Mouse (Mus musculus) fat pad, adult 2 months (tissue): Measurements from ENCODE around the gene Senp6.

Source experiments
- DNase-seq: peaks from one replicate; pipeline ENCODE4 v3.0.0-alpha.2; 2011; ENCODE audit warnings: low read depth, low spot score; ENCODE audit errors: extremely low read depth

Gene Senp6

DNA sequence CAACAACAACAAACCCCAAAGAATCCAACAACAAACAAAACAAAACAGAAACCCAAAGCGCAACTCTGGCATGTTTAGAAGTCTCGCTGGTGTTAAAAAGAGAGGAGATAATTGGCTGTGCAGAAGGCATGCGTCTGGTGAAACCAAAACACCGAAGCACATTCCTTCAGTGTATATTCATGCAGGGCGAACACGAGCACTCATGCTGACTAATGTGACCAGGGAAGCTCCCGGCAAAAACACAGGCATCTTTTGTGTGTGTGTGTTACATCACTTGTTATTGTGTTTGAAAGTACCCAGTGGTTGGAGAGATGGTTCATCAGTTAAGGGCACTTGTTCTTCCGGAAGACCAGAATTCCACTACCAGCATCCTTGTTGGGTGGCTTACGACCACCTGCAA is 102.8 kb downstream of the Senp6 start:
- DNase-seq: no peak

DNA sequence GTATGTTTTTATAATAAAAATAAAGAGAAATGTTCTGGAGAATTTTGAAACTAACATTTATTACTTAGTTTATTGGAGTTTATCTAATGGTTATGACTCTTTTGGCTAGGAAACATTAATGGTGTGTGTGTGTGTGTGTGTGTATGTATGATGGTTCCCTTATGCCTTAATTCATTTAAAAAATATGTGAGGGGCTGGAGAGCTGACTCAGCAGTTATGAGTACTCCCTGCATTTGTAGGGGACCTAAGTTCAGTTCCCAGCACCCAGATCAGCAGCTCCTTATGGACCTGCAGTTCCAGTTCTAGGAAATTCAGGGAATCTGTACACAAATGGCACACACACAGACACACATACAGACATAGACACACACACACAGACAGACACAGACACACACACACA is 104.5 kb downstream of the Senp6 start:
- no peak for DNase-seq

DNA sequence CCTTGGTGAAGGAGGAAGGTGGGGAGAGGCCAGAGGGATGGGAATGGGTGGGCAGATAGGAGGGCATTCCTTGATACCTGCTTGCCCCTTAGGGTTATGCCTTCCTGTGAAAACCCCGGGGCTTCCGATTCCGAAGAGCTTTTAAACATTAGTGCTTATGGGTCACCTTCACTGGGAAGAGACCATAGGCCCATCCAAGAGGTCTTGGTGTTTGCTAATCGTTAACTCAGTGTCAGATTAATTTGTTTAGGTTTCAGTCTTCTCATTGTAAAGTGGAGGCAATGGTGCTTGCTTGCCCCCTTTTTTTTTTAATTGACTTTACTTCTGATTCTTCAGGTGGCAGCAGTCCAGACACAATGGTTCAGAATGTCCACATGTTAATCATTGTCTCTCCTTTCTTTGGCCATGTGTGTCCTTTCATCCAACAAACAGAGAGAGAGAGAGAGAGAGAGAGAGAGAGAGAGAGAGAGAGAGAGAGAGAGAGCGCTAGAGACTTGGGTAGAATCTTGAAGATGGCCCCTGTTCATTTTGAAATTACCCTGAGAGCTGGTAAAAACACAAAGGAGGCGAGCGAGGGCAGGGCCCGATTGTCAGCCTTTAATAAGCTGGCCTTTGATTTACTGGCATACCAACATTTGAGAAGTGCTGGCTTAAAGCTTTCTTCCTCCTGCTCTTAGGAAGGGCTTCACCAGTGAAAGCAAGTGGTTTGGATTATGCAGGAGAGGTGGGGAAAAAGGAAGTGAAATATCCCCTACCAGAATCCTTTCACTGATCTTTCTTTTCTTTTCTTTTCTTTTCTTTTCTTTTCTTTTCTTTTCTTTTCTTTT is 105.9 kb downstream of the Senp6 start:
- no peak for DNase-seq

DNA sequence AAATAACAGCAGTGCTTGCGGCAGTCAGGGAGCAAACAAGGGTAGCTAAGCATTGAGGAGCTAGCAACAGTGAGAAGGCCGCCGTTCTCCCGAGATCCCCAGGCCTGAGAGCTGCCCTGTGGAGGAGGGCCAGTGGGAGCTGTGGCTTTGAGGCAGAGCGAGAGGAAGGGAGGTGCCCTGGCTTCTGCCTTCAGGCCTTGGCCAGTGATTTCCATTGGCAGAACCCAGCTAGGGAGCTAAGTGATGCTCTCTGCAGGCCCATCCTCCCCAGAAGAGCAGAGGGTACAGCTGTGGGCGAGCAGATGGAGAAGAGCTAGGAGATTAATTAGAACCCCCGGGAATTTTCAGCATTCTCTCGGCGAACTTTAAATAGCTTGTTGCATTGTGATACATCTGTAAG is 106.9 kb downstream of the Senp6 start:
- DNase-seq: no peak

DNA sequence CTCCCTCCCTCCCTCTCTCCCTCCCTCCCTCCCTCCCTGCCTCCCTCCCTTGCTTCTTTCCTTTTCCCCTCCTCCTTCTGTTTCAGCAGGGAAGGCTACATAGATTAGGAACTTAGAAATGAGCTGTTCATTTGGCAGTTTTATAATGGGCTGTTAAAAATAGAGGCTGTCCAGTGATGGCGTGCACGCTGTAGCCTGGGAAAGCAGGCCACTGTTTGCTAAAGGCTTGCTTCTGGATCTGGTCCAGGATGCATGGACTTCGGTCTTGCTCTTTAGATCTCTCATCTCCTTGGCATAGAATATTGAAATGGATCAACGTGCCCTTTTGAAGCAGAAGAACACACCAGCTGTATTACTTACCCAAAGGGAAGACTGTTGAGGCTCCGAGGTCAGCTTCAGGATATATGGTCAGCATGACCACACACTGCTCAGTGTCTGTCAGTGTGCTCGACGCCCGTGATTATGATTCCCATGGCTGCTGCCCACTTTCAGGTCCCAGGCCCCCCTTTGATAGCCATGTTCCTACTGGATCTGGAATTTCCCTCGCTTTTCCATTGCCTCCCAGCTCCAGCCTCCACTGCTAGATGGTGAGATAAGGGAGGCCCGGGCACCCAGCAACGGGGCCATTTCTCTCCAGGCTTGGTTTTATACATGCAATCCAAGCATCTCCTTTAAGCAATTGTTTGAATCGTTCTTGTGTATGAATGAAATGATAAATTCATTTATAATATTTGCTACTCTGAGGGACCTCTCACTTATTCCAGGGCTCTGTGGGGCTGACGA is 110.2 kb downstream of the Senp6 start:
- no peak for DNase-seq

DNA sequence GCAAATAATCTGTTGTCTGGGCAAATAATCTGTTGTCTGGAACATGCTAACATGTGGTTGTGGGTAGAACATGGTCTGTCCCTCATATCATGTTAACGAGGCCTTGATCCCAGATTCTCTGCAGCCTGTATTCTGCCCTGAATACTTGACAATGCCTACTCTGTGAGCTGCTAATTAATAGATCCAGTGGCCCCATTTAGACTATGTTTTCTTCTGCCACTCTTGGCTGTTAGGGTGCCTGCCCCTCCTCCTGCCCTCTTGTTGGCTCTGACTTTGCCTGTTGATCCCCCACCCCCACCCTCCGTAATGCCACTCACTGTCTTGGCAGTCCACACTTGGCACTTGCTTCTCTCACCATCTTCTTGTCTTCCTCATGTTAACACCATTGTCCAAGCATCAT is 112.0 kb downstream of the Senp6 start:
- no peak for DNase-seq

DNA sequence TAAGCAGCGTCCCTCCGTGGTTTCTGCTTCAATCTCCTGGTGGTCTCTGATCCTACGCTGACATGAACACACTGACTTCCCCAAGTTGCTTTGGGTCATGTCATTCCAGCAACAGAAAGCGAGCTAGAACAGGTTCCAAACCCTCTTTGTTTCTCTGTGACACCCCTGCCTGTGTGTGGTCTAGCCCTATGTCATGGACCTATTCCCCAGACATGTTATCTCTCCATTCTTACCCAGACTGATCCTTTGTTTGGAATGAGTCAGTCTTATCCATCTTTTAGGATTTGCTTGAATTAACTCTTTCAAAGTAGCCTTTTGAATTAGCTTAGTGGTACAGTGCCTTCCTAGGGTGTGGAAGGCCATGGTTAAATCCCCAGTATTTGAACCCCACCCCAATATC is 113.0 kb downstream of the Senp6 start:
- DNase-seq: no peak

DNA sequence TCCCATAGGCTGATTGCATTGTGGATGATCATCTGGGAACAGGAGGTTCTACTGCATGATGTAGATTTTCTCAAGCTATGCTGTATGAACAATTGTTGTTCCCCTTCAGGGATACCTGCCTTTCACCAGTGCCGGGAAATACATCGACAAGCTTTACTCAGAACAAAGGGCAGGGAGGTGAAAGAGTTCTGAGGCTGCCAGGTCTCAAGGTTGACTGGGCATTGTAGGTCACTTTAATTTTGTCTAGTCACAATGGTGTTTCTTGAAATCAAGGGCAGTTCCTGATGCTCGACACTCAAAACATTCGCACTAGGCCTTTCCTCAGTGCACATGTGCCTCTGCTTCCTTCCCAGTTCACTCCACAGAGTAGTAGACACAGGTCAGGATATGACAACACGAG is 114.1 kb downstream of the Senp6 start:
- DNase-seq: no peak

DNA sequence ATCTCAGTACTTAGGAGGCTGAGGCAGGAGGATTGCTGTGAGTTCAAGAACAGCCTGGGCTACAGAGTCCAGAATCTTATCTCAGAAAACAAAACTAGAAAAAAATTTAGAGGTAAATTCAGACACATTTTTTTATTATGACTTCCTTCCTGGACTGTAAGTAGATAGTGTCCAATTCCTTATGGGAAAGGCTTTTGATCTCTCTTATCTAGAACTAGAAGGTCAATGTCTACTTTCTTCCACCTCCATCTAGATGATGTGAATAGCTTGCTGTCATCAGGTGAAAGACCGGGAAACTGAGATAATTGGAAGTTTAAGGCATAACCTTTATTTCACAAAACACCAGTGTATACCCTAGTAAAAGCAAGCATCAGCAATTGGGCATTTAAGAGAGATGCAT is 115.0 kb downstream of the Senp6 start:
- no peak for DNase-seq

DNA sequence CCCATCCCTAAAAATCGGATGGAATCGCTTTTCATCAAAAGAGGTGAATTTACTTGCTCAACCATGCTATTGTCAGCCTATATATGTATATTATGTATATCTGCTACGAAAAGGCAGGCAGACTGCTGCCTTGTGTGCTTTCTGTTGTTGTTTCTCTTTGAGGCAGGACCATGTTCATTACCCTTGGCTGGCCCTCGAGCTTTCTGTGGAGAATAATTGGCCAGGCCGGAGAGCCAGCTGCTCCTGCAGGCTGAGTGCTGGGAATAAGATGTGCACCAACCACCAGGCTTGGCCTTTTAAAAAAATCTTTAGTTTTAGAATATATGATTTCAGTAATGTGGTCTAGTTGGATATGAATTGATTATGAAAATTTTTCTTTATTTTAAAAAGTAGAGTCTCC is 117.4 kb downstream of the Senp6 start:
- DNase-seq: no peak

DNA sequence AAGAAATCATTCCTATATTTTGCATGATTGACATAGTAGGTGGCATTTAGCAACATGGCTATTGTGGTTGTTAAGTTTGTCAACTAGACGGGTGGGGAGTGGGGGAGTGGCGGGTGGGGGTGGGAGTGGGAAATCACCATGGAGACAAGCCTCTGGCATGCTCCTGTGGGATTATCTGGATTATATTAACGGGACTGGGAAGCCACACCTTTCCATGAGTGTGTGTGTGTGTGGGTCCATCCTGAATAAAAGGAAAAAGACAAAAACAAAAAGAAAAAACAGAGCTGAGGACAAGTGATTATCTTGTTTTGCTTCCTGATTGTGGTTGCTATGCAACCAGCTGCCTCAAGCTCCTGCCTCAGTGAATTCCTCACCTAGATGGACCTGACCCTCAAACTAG is 119.0 kb downstream of the Senp6 start:
- no peak for DNase-seq

DNA sequence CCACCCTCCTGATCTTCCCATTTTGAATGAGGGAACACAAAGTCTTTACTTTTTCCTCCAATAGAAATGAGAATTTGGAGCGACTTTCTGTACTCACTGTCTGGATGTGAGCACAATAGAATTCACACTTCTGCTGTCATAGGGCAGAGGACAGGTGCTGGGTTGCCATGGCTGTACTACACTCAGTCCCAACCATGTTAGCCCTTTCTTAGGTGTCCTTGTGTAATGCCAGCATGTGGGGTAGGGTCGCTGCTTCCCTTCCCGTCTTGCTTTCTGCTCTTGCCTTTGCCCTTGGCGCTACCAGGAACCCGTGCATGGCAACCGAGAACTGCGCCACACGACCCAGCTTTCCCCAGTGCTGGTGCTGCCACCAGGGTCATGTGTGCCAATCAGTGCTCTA is 120.0 kb downstream of the Senp6 start:
- DNase-seq: no peak

DNA sequence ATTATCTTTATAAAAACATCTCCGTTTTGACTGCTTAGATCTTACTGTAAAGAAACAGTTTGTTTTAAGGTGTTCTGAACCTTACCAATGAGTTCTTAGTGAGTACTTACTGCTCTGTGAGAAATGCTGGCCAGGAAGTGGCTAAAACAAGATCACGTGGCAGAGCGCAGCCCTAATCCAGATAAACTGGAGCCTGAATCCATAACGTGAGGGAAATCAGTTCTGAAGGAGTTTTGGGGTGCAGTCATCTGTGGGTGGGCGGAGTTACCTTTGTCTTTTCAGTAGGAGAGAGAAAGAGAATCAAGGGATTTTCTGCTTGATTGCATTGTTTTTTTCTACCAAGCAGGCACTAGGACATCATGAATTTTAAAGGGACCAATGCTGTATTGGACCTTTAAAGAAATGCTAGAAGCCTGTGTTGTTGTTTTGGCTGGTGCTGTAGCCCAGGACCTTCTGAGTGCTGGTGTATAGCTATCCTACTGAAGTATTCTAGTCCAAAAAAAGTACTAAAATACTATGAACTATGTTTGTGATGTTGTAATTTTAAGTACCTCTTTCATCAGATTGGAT is 121.7 kb downstream of the Senp6 start:
- DNase-seq: no peak

DNA sequence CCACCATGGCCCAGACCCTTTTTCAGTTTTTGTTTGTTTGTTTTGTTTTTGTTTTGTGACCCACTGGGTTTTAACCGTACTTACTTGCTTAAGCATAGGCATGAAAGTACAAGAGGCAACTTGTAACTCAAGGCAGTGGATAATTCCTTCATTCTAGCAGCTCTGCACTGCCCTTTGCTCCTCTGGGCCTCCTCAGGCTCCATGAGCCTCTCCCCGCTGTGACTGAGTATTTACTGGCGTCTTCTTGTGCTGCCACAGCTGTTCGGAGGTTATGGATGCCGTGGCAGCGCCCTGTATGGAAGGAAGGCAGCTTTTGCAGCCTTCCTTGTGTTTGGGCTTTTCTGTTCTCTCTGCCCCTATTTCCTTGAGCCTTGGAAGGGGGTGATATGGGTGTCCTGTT is 124.5 kb downstream of the Senp6 start:
- DNase-seq: no peak

DNA sequence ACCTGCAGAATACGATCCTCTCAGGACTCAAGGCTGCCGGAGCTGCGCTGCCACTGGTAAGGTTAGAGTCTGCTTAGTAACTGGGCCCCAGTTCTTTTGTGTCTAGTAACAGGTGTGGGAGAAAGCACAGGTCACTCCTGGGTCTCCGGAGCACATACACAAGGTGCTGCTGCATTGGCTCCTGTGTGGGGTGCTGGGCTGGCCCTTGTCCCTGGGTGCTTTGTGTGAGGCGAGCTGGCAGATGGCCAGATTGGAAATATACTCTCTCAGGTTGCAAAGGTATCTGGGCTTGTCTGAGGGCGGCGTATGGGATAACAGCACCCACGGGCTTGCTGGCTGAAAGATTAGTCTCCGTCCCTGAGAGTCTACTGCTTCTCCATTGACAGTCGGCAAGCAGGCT is 125.6 kb downstream of the Senp6 start:
- DNase-seq: no peak

DNA sequence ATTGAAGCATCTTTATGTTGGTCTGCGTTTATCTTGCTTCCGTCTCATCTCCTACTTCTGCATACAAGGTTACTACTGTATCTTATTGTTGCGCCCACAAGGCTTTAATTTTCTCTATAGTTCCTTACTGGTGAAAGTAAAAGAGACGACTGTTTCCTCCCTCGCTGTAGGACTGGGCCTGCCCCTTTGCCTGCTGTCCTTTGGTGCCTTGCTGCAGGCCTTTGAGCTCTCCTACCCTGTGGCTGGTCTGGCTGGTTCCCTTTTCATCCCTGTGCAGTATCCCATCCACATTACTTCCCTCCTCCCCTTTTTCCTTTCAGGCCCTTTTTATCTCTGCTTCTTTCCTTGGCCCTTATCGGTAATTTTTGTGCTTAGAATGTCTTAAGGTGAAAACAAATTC is 127.7 kb downstream of the Senp6 start:
- DNase-seq: no peak
